7 mouse cellular contexts compared by ENCODE assay signal in genomic region chr15:27905341-27905740, GRCm38 (mm10).
DNase-seq lines count a peak whose midpoint lies in the region; ATAC-seq and TF ChIP-seq lines count a peak whose summit lies in the region.

No protein-coding gene starts in this region.

- no peaks in the 10 kb centered on the region for H3K27me3 ChIP-seq in cerebellum, adult 2 months (ENCODE audit: control insufficient read depth, insufficient read depth, low read length)
- no peaks in the 10 kb centered on the region for H3K27me3 ChIP-seq in kidney, embryonic 16.5 days (ENCODE audit: insufficient read depth, low read length)
- H3K27me3 ChIP-seq in midbrain, embryonic 10.5 days (ENCODE audit: low read depth, poor library complexity, severe bottlenecking), result no peaks in the 10 kb centered on the region

- peak; percentile 60 for TF ChIP-seq CTCF in cerebellum, adult 2 months (IDR thresholded peaks at IDR 0.05; ENCODE audit: borderline replicate concordance, insufficient read depth, low read depth, low read length)

- H3K4me3 ChIP-seq in cerebellum, adult 2 months (replicated peaks; ENCODE audit: insufficient read depth, low read depth, low read length), result no peak overlapping the region
- no peak overlapping the region for H3K4me3 ChIP-seq in kidney, embryonic 16.5 days (ENCODE audit: low read length)
- no peak overlapping the region for H3K4me3 ChIP-seq in midbrain, embryonic 10.5 days

- peak; percentile 42 for DNase-seq in urinary bladder, postnatal 14 days (ENCODE audit: low spot score)
- no peak for DNase-seq in urinary bladder, postnatal 4 days (ENCODE audit: low spot score in 2 of 2)
- DNase-seq in cerebellum, adult 2 months, result peak; percentile 44 to 66
- peak; percentile 45 for DNase-seq in forelimb bud, embryonic 11.5 days (ENCODE audit: low read depth, low spot score)
- DNase-seq in midbrain, embryonic 10.5 days (ENCODE audit: low spot score), result peak; percentile 49
- no peak for DNase-seq in spleen, postnatal 36 days (ENCODE audit: low spot score in 2 of 2)

- H3K36me3 ChIP-seq in kidney, embryonic 16.5 days (ENCODE audit: insufficient read depth, low read length), result peaks cover 22% of the 10 kb centered on the region
- H3K36me3 ChIP-seq in midbrain, embryonic 10.5 days, result peaks cover 37% of the 10 kb centered on the region

- H3K9me3 ChIP-seq in kidney, embryonic 16.5 days (ENCODE audit: low read length), result no peaks in the 10 kb centered on the region
- no peaks in the 10 kb centered on the region for H3K9me3 ChIP-seq in midbrain, embryonic 10.5 days (replicated peaks)

- no peak overlapping the region for H3K9ac ChIP-seq in kidney, embryonic 16.5 days (replicated peaks; ENCODE audit: low read length)

- WGBS in cerebellum, adult 2 months, result 64% methylated on average over 6 of the region's 6 CpGs
- WGBS in kidney, embryonic 16.5 days, result 68% methylated on average over 6 of the region's 6 CpGs
- WGBS in midbrain, embryonic 10.5 days, result 69% methylated on average over 6 of the region's 6 CpGs

- TF ChIP-seq POLR2A in cerebellum, adult 2 months (IDR thresholded peaks at IDR 0.05; ENCODE audit: borderline replicate concordance, insufficient read depth, low read length), result no peak

- H3K4me1 ChIP-seq in cerebellum, adult 2 months (ENCODE audit: control insufficient read depth, insufficient read depth, low read length), result peaks cover 28% of the 10 kb centered on the region
- no peaks in the 10 kb centered on the region for H3K4me1 ChIP-seq in kidney, embryonic 16.5 days (ENCODE audit: insufficient read depth, low read length)
- no peaks in the 10 kb centered on the region; the same call in 1 of the 2 replicates for H3K4me1 ChIP-seq in midbrain, embryonic 10.5 days

- H3K4me2 ChIP-seq in kidney, embryonic 16.5 days (replicated peaks; ENCODE audit: low read depth, low read length), result no peak overlapping the region

- 0 out of 2 replicates have a peak, but pooled peaks have one; percentile 27 for ATAC-seq in kidney, embryonic 16.5 days (ENCODE audit: low FRiP score, low TSS enrichment)

- H3K27ac ChIP-seq in cerebellum, adult 2 months (ENCODE audit: insufficient read depth, low read length), result no peak overlapping the region
- no peak overlapping the region for H3K27ac ChIP-seq in kidney, embryonic 16.5 days (ENCODE audit: low read length)
- no peak overlapping the region for H3K27ac ChIP-seq in midbrain, embryonic 10.5 days (replicated peaks)

Comparison
In these comparisons a context has a peak if more than half of its experiments do, and no peak if none do; other contexts are left out.
1. DNase-seq: peak in urinary bladder, postnatal 14 days (single experiment), cerebellum, adult 2 months (2 of 2), forelimb bud, embryonic 11.5 days (single experiment) and midbrain, embryonic 10.5 days (single experiment); none in urinary bladder, postnatal 4 days (0 of 2) and spleen, postnatal 36 days (0 of 2).